8 mouse cellular contexts compared by ENCODE assay signal in the genomic region with DNA sequence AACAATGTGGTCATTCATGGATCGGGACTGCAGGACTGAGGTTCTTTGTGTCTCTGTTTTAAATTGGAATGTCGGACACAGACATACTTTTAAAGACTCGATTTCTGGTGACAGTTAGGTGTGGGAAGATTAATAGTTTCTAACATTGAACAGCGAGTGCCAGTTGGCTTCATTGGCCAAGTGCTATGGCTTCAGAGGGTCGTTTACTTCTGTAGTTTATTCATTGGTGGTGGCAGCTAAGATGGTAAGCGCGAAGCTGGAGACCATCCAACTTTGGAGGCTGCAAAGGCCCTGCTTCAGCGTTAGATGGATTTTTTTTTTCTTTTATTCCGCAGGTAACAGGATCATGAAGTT. TPM values are rescaled to one million over a fixed set of nuclear protein-coding genes. Genes with fewer than 3 reads are reported as not detected.
DNase-seq lines count a peak whose midpoint lies in the region; ATAC-seq and TF ChIP-seq lines count a peak whose summit lies in the region.

No protein-coding gene starts in this region.

- H3K9ac ChIP-seq in embryonic facial prominence, embryonic 14.5 days (ENCODE audit: low read depth, low read length) = peak overlapping the region; percentile 93
- H3K9ac ChIP-seq in kidney, embryonic 16.5 days (replicated peaks; ENCODE audit: low read length) = peak overlapping the region; percentile 93

- intact Hi-C loops in left cerebral cortex, adult 2 months (cut with DNase I) = no loop called here

- H3K9me3 ChIP-seq in embryonic facial prominence, embryonic 14.5 days (ENCODE audit: control insufficient read depth, low read length) = no peaks in the 10 kb centered on the region
- no peaks in the 10 kb centered on the region for H3K9me3 ChIP-seq in kidney, embryonic 16.5 days (ENCODE audit: low read length)

- WGBS in embryonic facial prominence, embryonic 14.5 days = 3% methylated on average over 9 of the region's 9 CpGs
- WGBS in kidney, embryonic 16.5 days = 2% methylated on average over 9 of the region's 9 CpGs

- H3ac ChIP-seq in myocyte (ENCODE audit: control insufficient read depth, insufficient read length) = peak overlapping the region; percentile 66

- peak overlapping the region; percentile 99 for H3K4me3 ChIP-seq in left cerebral cortex, adult 2 months
- peak overlapping the region; percentile 83 for H3K4me3 ChIP-seq in embryonic facial prominence, embryonic 14.5 days (ENCODE audit: low read depth, low read length)
- H3K4me3 ChIP-seq in kidney, embryonic 16.5 days (ENCODE audit: low read length) = peak overlapping the region; percentile 98
- peak overlapping the region; percentile 49 for H3K4me3 ChIP-seq in myocyte

- DNase-seq in left cerebral cortex, adult 2 months (ENCODE audit: extremely low spot score in 1 of 2, low spot score in 2 of 2) = no peak
- no peak for DNase-seq in left cerebral cortex, adult 18-20 months (ENCODE audit: low spot score in 2 of 2)
- DNase-seq in NIH3T3 (ENCODE audit: low read depth) = peak; percentile 67
- DNase-seq in embryonic facial prominence, embryonic 14.5 days (ENCODE audit: low spot score) = peak; percentile 53
- DNase-seq in spleen, postnatal 10 days (ENCODE audit: low spot score in 2 of 2) = no peak
- no peak for DNase-seq in layer of hippocampus, adult 9-11 months

- peak overlapping the region; percentile 94 for H3K27ac ChIP-seq in left cerebral cortex, adult 2 months
- H3K27ac ChIP-seq in embryonic facial prominence, embryonic 14.5 days (replicated peaks; ENCODE audit: low read depth, low read length) = peak overlapping the region; percentile 96
- peak overlapping the region; percentile 96 for H3K27ac ChIP-seq in kidney, embryonic 16.5 days (ENCODE audit: low read length)

- peaks cover 37% of the 10 kb centered on the region for H3K79me2 ChIP-seq in myocyte (ENCODE audit: control insufficient read depth, insufficient read depth)

- peaks cover 21% of the 10 kb centered on the region for H3K4me1 ChIP-seq in embryonic facial prominence, embryonic 14.5 days (ENCODE audit: control insufficient read depth, insufficient read depth, low read length)
- H3K4me1 ChIP-seq in kidney, embryonic 16.5 days (ENCODE audit: insufficient read depth, low read length) = peaks cover 29% of the 10 kb centered on the region

- ATAC-seq in embryonic facial prominence, embryonic 14.5 days (ENCODE audit: low read depth) = no peak
- no peak for ATAC-seq in kidney, embryonic 16.5 days (ENCODE audit: low FRiP score, low TSS enrichment)

- peaks cover 10% of the 10 kb centered on the region; the same call in 1 of the 2 replicates for H3K36me3 ChIP-seq in embryonic facial prominence, embryonic 14.5 days (ENCODE audit: control insufficient read depth, insufficient read depth, low read length)
- peaks cover 14% of the 10 kb centered on the region; the same call in 1 of the 2 replicates for H3K36me3 ChIP-seq in kidney, embryonic 16.5 days (ENCODE audit: insufficient read depth, low read length)
- H3K36me3 ChIP-seq in myocyte (ENCODE audit: control insufficient read depth, insufficient read depth) = no peaks in the 10 kb centered on the region

- TF ChIP-seq POLR2A in myocyte (IDR thresholded peaks at IDR 0.05; ENCODE audit: insufficient read length, low read depth) = no peak

- H3K4me2 ChIP-seq in embryonic facial prominence, embryonic 14.5 days (ENCODE audit: low read depth, low read length) = peak overlapping the region; percentile 70
- peak overlapping the region; percentile 76 for H3K4me2 ChIP-seq in kidney, embryonic 16.5 days (replicated peaks; ENCODE audit: low read depth, low read length)
- H3K4me2 ChIP-seq in myocyte (ENCODE audit: low read depth) = peak overlapping the region; percentile 77

- no peaks in the 10 kb centered on the region for H3K27me3 ChIP-seq in embryonic facial prominence, embryonic 14.5 days (replicated peaks; ENCODE audit: control insufficient read depth, insufficient read depth, low read length)
- no peaks in the 10 kb centered on the region for H3K27me3 ChIP-seq in kidney, embryonic 16.5 days (ENCODE audit: insufficient read depth, low read length)
- H3K27me3 ChIP-seq in myocyte (ENCODE audit: control insufficient read depth, insufficient read depth, insufficient read length) = no peaks in the 10 kb centered on the region

- no peak for TF ChIP-seq CTCF in left cerebral cortex, adult 2 months (IDR thresholded peaks at IDR 0.05)

TF ChIP-seq in myocyte, 11 proteins besides CTCF, POLR2A, EP300 and RAD21:
- TF ChIP-seq USF1 (IDR thresholded peaks at IDR 0.05; ENCODE audit: low read depth) = no peak
- TF ChIP-seq MAX (IDR thresholded peaks at IDR 0.05; ENCODE audit: low read depth) = no peak
- TF ChIP-seq POLR2AphosphoS2 (IDR thresholded peaks at IDR 0.05; ENCODE audit: insufficient read length, low read depth) = no peak
- no peak for TF ChIP-seq SRF (IDR thresholded peaks at IDR 0.05; ENCODE audit: control insufficient read depth, insufficient read length, low read depth)
- TF ChIP-seq CEBPB (IDR thresholded peaks at IDR 0.05; ENCODE audit: insufficient read depth, poor library complexity, severe bottlenecking) = no peak
- no peak for TF ChIP-seq REST (IDR thresholded peaks at IDR 0.05; ENCODE audit: insufficient read depth, insufficient read length)
TF ChIP-seq in myocyte: peak in this region for 0.

RNA-seq across cellular contexts. Expression of a gene that starts 0.7 kb away (rescaled TPM):
- total RNA-seq in left cerebral cortex, adult 2 months (2021) = 10 to 100 TPM; 60.1 to 60.7 TPM
- total RNA-seq in left cerebral cortex, adult 18-20 months (2021) = 10 to 100 TPM; 62.1 to 64.5 TPM
- polyA plus RNA-seq in embryonic facial prominence, embryonic 14.5 days (2014; fragmentation: Nextera tagmentation; extraction: Ambion mirVana) = 111 and 128 TPM in 2 replicates
- polyA plus RNA-seq in kidney, embryonic 16.5 days (2015; fragmentation: Nextera tagmentation; extraction: Ambion mirVana) = 115 and 124 TPM in 2 replicates
- polyA plus RNA-seq in myocyte (2012; fragmentation: generic; extraction: Trizol) = 48.7 TPM

Comparison
In these comparisons a context has a peak if more than half of its experiments do, and no peak if none do; other contexts are left out.
1. DNase-seq: peak in NIH3T3 (single experiment) and embryonic facial prominence, embryonic 14.5 days (single experiment); none in left cerebral cortex, adult 2 months (0 of 2), left cerebral cortex, adult 18-20 months (0 of 2), spleen, postnatal 10 days (0 of 2) and layer of hippocampus, adult 9-11 months (single experiment).
2. H3K4me3 ChIP-seq: peak in every context shown above with its lines; median percentile 99 in left cerebral cortex, adult 2 months; 98 in kidney, embryonic 16.5 days; 83 in embryonic facial prominence, embryonic 14.5 days; 49 in myocyte.
3. Peak in every context shown above with its lines, with median percentiles within 50 percentile points of each other: H3K27ac ChIP-seq and H3K4me2 ChIP-seq.